Mouse (Mus musculus) ES-Bruce4 (cell line): ENCODE results near the gene Prkd3.

Experiments
- CTCF ChIP-seq: IDR thresholded peaks from one replicate; pipeline ENCODE4 v1.8.1; 2011; ENCODE audit warnings: low read depth, low read length
- POLR2A ChIP-seq: IDR thresholded peaks from one replicate; pipeline ENCODE4 v1.8.1; 2011; ENCODE audit warnings: low read length; ENCODE audit not compliant: insufficient read depth

DNA sequence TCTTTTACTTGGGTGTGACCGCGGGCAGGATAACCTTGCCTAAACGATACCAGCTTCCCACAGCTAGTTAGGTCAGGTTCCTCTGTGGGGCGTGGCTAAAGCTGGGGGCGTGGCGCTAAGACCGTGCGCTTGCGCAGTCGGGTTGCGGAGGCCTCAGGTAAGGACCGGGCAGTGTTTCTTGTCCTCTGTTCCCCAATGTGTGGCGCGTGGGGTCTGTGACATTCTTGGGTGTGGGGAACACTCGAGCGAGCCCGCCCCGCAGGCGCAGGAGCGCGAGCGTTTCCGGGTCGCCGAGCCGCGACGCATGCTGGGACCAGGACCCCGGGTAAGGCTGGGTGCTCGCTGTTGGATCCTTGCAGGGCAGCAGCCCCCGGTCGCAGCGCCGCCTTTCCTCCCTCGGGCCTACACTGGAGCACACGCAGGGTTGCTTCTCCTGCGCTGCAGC, 104.2 kb downstream of the Prkd3 start, which contains the start of gene Cebpzos:
- no peak for TF ChIP-seq POLR2A
- no peak for TF ChIP-seq CTCF
